Mouse (Mus musculus): ENCODE measurements around the gene Gpr157. TPM values are rescaled to one million over a fixed set of nuclear protein-coding genes. Genes with fewer than 3 reads are reported as not detected.

Gene Gpr157
- polyA plus RNA-seq, 1 experiment from 2014 or later, result 1.5 TPM

MicroRNA genes within 50 kb of the gene (microRNA counts, 519-probe panel; counts per million panel counts)
- 2,373 counts per million, percentile 51 among the panel's probes with 10 or more counts for microRNA mmu-miR-34a

Small RNA genes within 50 kb of the gene (microRNA-seq; reads per million reads assigned to microRNA genes)
- gene Mir34a, result 359 reads per million, percentile 68 among the genes with 10 or more reads in this experiment

Other genes starting within 250 kb of the Gpr157 start
- gene Spsb1, start 132.3 kb upstream of the Gpr157 start, polyA plus RNA-seq (2015; fragmentation: Nextera tagmentation; extraction: Ambion mirVana), result 14.6 and 17.0 TPM in 2 replicates
- 14.9 and 15.2 TPM in 2 replicates for gene H6pd, start 78.3 kb upstream of the Gpr157 start, polyA plus RNA-seq (2015; fragmentation: Nextera tagmentation; extraction: Ambion mirVana)
- gene Slc2a5, start 31.9 kb downstream of the Gpr157 start, polyA plus RNA-seq (2015; fragmentation: Nextera tagmentation; extraction: Ambion mirVana), result 1.00 and 1.8 TPM in 2 replicates
- 0.14 TPM in 1 of 2 replicates, not detected in the other for gene Slc2a7, start 61.6 kb downstream of the Gpr157 start, polyA plus RNA-seq (2015; fragmentation: Nextera tagmentation; extraction: Ambion mirVana)
- gene Car6, start 114.0 kb downstream of the Gpr157 start, polyA plus RNA-seq (2015; fragmentation: Nextera tagmentation; extraction: Ambion mirVana), result not detected in 2 replicates
- gene Eno1, start 149.4 kb downstream of the Gpr157 start, polyA plus RNA-seq (2015; fragmentation: Nextera tagmentation; extraction: Ambion mirVana), result 1,435 and 1,468 TPM in 2 replicates
- 19.4 and 23.1 TPM in 2 replicates for gene Rere, start 194.3 kb downstream of the Gpr157 start, polyA plus RNA-seq (2015; fragmentation: Nextera tagmentation; extraction: Ambion mirVana)

All from stomach, embryonic 16.5 days (tissue).